Mouse (Mus musculus): Measurements from ENCODE around the gene Prr12. TPM values are rescaled to one million over a fixed set of nuclear protein-coding genes. Genes with fewer than 3 reads are reported as not detected.

Gene Prr12
- polyA plus RNA-seq, 1 experiment from 2014 or later, result 6.8 TPM

DNA sequence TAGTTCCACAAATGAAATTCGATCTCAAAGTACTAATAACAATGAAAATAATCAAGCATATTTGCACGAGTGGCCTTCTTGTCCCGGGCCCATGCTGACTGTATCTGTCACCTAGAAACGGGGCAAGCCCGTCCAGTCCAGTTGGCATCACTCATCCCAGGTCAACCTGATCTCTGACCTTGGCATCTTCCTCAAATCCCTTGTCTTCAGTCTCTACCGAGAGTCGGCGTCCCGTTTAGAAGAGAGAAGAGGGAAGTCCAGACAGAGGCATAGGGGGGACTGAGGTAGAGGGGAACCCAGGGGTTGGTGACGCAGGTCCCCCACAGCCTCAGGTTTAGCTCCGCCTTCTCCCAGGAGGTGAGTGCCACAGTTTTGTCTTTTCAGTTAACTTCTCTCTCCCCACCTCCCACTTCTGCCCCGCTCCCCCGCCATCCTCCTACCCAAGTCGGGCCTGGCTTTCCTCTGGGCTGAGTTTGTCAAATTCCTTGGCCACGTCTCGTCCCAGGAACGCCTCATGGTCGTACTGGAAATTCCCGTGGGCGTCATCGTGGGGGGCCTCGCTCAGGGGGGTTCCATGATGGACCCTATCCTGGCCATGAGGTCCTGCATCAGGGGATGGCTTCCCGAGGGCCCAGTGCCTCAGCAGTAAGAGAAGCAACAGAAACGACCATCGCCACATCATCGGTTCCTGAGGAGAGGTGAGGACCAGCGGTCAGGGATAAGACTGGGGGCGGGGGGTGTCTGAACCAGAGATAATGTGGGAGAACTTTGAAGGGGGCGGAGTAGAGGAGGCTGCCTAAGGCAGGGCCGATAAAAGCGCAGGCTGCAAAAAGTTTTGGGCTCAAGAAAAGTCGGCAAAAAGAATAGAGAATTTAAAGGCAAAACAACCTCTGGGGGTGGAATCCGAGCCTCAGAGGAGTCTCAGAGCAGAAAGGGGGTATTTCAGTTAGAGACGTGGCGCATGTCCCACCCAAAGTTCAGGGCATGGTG is 38.6 kb upstream of the Prr12 start:
- peak; percentile 48; the same call in 1 of the 2 replicates for ATAC-seq (ENCODE audit: extremely low read depth, insufficient number of reproducible peaks, low FRiP score, low TSS enrichment)
- H3K36me3 ChIP-seq, result peaks cover 38% of the 10 kb centered on the region
- H3K27ac ChIP-seq (replicated peaks), result peak overlapping the region; percentile 90
- H3K4me3 ChIP-seq, result peak overlapping the region; percentile 62
- 9% methylated on average over 35 of the region's 35 CpGs for WGBS
- no peaks in the 10 kb centered on the region for H3K27me3 ChIP-seq (replicated peaks)
- peak overlapping the region; percentile 91 for H3K9ac ChIP-seq
- H3K9me3 ChIP-seq, result no peaks in the 10 kb centered on the region
- peak overlapping the region; percentile 71 for H3K4me2 ChIP-seq
- peaks cover 28% of the 10 kb centered on the region for H3K4me1 ChIP-seq

DNA sequence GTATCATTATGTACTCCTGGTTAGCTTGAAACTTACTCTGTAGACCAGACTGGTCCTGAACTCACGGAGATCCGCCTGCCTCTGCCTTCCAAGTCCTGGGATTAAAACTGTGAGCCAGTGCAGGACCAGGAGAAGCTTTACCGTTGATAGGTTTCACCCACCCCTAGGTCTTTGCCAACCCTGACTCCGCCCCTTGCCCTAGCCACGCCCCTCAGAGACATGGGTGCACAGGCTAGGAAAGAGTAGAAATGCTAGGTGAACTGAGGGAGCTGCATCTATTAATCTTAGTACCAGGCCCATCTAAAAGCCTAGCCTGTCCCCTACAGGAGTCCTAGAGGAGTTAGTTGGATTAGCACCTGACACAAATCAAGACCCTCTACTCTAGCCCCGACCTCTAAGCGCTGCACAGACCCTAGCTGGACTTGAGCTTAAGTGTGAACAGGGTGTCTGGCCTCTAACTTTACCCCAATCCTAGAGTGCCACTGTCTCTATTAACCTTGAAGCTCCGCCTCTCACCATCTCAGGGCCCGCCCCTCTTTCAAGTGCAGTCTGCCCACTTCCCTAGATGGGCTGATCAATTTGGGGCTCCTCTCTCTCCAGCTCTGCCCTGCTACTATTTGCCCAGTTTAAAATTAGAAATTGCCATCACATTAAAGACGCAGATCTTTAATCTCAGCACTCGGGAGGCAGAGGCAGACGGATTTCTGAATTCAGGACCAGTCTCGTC is 37.7 kb upstream of the Prr12 start:
- Histone ChIP-seq H3K4me1 (peaks cover 28% of the 10 kb centered on the region), H3K36me3 (peaks cover 47% of the 10 kb centered on the region), H3K9me3 (no peaks in the 10 kb centered on the region), H3K27ac (replicated peaks) (peak overlapping the region; percentile 90), H3K4me2 (peak overlapping the region; percentile 71), H3K9ac (peak overlapping the region; percentile 91), H3K4me3 (peak overlapping the region; percentile 62), H3K27me3 (replicated peaks) (no peaks in the 10 kb centered on the region)
- ATAC-seq (ENCODE audit: extremely low read depth, insufficient number of reproducible peaks, low FRiP score, low TSS enrichment), result no peak
- WGBS, result 74% methylated on average over 13 of the region's 13 CpGs

DNA sequence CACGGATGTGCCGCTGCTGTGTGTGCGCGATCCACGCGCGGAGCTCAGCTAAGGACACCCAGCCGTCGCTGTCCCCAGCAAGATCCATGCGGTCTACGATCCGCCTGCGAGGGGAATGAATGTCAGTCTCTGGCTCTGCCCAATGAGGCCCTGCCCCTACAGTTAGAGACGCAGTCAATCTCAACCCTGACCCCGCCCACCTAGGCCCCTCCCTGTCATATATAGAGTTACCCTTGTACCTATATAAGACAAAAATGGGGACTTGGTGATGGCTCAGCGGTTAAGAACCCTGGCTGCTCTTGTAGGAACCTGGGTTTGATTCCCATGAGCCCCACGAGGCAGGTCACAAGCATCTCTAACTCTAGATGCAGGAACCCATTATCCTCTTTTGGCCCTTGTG is 35.9 kb upstream of the Prr12 start:
- 90% methylated on average over 17 of the region's 17 CpGs for WGBS
- Histone ChIP-seq H3K9me3 (no peaks in the 10 kb centered on the region), H3K36me3 (peaks cover 65% of the 10 kb centered on the region), H3K4me2 (no peak overlapping the region), H3K9ac (no peak overlapping the region), H3K27me3 (replicated peaks) (no peaks in the 10 kb centered on the region), H3K27ac (replicated peaks) (no peak overlapping the region), H3K4me1 (peaks cover 27% of the 10 kb centered on the region), H3K4me3 (no peak overlapping the region)
- no peak for ATAC-seq (ENCODE audit: extremely low read depth, insufficient number of reproducible peaks, low FRiP score, low TSS enrichment)

DNA sequence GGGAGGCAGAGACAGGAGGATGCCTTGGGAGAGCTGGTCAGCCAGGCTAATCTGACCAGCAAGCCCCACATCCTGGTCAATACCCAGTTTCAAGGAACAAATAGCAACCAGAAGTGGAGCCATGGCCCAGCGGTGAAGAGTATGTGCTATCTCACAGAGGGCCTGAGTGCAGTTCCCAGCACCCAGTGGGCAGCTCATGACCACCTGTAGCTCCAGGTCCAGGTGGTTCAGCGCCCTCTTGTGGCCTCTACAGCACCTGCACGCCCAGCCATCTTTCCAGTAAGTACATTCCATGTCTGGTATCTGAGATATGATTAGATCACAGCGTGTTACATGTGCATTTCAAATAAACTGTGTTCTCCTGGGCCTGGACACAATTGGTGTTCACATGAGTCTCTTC is 33.4 kb upstream of the Prr12 start:
- H3K9ac ChIP-seq, result no peak overlapping the region
- WGBS, result 76% methylated on average over 4 of the region's 4 CpGs
- no peak for ATAC-seq (ENCODE audit: extremely low read depth, insufficient number of reproducible peaks, low FRiP score, low TSS enrichment)
- no peaks in the 10 kb centered on the region for H3K9me3 ChIP-seq
- H3K27me3 ChIP-seq (replicated peaks), result no peaks in the 10 kb centered on the region
- H3K4me3 ChIP-seq, result no peak overlapping the region
- H3K4me1 ChIP-seq, result peaks cover 21% of the 10 kb centered on the region
- peaks cover 83% of the 10 kb centered on the region for H3K36me3 ChIP-seq
- no peak overlapping the region for H3K27ac ChIP-seq (replicated peaks)
- no peak overlapping the region for H3K4me2 ChIP-seq

DNA sequence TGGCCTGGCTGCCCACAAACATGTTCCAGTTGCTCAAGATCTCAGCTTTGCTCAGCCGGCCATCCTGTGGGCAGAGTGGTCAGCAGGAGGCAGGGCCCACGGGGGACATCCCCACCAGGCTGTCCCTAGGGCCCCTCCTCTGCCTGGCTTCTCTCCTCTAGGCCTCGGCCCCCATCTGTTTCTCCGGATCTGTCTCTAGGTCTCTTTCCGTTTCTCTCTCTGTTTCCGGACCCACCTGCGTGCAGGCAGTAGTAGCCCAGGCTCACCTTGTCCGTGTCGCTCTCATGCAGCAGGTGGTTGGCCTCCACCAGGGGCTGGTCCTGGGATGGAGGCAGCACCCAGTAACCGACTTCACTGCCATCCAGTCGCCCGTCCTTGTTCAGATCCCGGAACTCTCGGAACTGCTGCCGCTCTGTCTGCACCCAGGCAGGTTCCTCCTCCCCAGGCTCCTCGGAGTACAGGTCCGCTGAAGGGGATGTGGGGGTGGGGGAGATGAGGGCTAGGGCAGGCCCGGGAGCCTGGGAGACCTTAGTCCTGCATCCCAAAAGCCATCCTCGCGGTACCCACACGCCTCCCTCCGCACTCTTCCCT is 30.7 kb upstream of the Prr12 start:
- 80% methylated on average over 22 of the region's 22 CpGs for WGBS
- 0 out of 2 replicates have a peak overlapping the region, but pooled peaks have one; percentile 17 for H3K9ac ChIP-seq

DNA sequence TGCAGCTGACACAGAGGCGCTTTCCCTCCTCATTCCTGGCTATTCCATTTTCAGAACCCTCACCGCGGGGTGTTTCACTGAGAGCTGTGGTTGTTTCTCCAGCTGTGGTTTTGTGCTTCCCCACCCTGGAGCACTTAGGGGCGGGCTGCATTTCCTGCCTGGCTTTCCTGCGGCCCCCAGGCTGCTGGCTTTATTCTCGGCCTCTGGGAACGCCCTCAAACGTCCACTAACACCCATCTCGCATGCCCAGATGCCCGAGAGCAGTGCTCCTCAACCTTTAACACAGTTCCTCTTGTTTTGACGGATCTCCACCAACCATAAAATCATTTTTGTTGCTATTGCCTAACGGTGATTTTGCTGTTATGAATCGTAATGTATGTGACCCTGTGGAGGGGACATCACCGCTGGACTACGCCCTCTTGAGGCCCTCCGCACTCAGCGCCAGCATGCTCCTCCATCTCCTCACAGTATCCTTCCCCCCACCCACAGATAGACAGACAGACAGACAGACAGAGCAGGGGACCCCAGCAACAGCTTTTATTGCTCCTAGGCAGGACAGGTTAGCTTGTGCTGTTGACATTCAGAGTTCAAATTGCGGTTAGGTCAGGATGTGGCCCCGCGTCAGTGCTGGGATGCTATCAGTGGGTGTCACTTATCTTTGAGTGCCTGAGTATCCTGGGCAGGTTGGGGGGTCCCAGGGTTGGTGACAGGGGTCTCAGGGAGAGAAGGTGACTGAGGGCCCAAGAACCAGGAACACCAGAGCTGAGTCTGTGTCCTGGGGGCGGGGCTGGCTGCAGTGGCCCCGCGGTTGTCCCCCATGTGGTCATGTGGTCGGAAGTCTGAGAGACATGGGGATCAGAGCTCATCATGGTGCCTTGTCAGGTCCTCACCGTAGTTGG is 30.0 kb upstream of the Prr12 start:
- H3K4me1 ChIP-seq, result peaks cover 11% of the 10 kb centered on the region; the same call in 1 of the 2 replicates
- H3K27ac ChIP-seq (replicated peaks), result peak overlapping the region; percentile 52
- ATAC-seq (ENCODE audit: extremely low read depth, insufficient number of reproducible peaks, low FRiP score, low TSS enrichment), result no peak; the same call in 1 of the 2 replicates
- H3K27me3 ChIP-seq (replicated peaks), result no peaks in the 10 kb centered on the region
- H3K4me2 ChIP-seq, result peak overlapping the region; percentile 27
- peaks cover 69% of the 10 kb centered on the region for H3K36me3 ChIP-seq
- 0 out of 2 replicates have a peak overlapping the region, but pooled peaks have one; percentile 21 for H3K9ac ChIP-seq
- no peaks in the 10 kb centered on the region for H3K9me3 ChIP-seq
- WGBS, result 57% methylated on average over 25 of the region's 25 CpGs
- no peak overlapping the region for H3K4me3 ChIP-seq

More for the DNA sequence above, 30.7 kb upstream of the Prr12 start:
- Histone ChIP-seq H3K27ac (replicated peaks) (no peak overlapping the region), H3K27me3 (replicated peaks) (no peaks in the 10 kb centered on the region), H3K4me3 (no peak overlapping the region), H3K36me3 (peaks cover 70% of the 10 kb centered on the region), H3K9me3 (no peaks in the 10 kb centered on the region), H3K4me1 (peaks cover 11% of the 10 kb centered on the region; the same call in 1 of the 2 replicates), H3K4me2 (no peak overlapping the region)
- no peak for ATAC-seq (ENCODE audit: extremely low read depth, insufficient number of reproducible peaks, low FRiP score, low TSS enrichment)

DNA sequence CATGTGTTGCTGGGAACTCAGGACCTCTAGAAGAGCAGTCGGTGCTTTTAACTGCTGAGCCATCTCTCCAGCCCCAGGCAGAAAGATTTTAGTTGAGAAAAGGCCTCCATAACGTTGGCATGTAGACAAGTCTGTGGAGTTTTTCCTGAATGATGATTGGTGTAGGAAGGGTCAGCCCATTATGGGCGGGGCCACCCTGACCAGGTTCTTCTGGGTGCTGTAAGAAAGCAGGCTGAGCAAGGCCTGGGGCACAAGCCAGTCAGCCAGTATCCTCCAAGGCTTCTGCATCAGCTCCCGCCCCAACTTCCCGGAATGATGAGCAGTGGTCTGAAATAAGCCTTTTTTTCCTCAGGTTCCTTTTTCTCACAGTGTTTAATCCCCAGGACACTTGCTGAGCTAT is 28.3 kb upstream of the Prr12 start:
- Histone ChIP-seq H3K4me3 (no peak overlapping the region), H3K4me1 (peaks cover 14% of the 10 kb centered on the region), H3K9ac (no peak overlapping the region), H3K27ac (replicated peaks) (no peak overlapping the region), H3K4me2 (no peak overlapping the region), H3K27me3 (replicated peaks) (no peaks in the 10 kb centered on the region), H3K9me3 (no peaks in the 10 kb centered on the region), H3K36me3 (peaks cover 69% of the 10 kb centered on the region)
- 43% methylated on average over 5 of the region's 5 CpGs for WGBS
- ATAC-seq (ENCODE audit: extremely low read depth, insufficient number of reproducible peaks, low FRiP score, low TSS enrichment), result no peak

DNA sequence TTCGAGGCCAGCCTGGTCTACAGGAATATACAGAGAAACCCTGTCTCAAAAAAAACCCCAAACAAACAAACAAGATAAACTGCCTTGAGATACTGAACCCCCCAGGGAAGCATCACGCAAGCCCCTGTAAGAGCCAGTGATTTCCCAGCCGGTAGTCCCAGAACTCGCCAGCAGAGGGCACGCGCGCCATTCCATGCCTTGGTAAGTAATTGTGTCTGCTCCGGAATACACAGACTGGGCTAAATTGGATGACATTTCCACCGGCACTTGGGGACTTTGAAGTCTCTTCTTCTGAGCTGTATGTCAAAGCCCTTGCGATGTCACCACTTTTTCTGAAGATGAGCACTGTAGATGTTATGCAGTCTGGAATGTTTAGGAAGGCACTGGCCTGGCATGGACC is 27.2 kb upstream of the Prr12 start:
- Histone ChIP-seq H3K4me2 (no peak overlapping the region), H3K27me3 (replicated peaks) (no peaks in the 10 kb centered on the region), H3K36me3 (peaks cover 65% of the 10 kb centered on the region), H3K4me3 (no peak overlapping the region), H3K4me1 (peaks cover 26% of the 10 kb centered on the region), H3K27ac (replicated peaks) (no peak overlapping the region), H3K9me3 (no peaks in the 10 kb centered on the region), H3K9ac (0 out of 2 replicates have a peak overlapping the region, but pooled peaks have one; percentile 50)
- ATAC-seq (ENCODE audit: extremely low read depth, insufficient number of reproducible peaks, low FRiP score, low TSS enrichment), result no peak
- 2% methylated on average over 10 of the region's 10 CpGs for WGBS

DNA sequence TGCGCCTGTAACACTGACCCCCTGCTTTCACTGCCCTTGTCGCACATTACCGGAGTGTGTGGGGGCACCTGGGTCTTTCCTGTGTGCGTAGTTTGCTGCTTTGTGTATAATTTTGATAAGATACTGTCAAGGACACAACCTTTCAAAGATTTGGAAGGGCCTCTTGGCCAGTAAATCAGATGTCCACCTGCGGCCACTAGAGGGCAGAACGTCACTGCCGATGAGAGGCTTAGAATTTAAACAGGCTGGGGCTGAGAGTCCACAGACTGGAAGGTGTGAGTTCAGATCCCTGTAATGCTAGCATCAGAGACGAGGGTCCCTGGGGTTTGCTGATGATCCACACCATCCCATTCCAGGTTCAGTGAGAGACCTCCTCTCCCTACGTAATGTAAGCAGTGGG is 25.8 kb upstream of the Prr12 start:
- no peak overlapping the region for H3K4me2 ChIP-seq
- H3K9ac ChIP-seq, result no peak overlapping the region
- peaks cover 31% of the 10 kb centered on the region for H3K4me1 ChIP-seq
- 24% methylated on average over 9 of the region's 9 CpGs for WGBS
- ATAC-seq (ENCODE audit: extremely low read depth, insufficient number of reproducible peaks, low FRiP score, low TSS enrichment), result no peak
- H3K27me3 ChIP-seq (replicated peaks), result no peaks in the 10 kb centered on the region
- H3K27ac ChIP-seq (replicated peaks), result no peak overlapping the region
- no peaks in the 10 kb centered on the region for H3K9me3 ChIP-seq
- no peak overlapping the region for H3K4me3 ChIP-seq
- H3K36me3 ChIP-seq, result peaks cover 65% of the 10 kb centered on the region

DNA sequence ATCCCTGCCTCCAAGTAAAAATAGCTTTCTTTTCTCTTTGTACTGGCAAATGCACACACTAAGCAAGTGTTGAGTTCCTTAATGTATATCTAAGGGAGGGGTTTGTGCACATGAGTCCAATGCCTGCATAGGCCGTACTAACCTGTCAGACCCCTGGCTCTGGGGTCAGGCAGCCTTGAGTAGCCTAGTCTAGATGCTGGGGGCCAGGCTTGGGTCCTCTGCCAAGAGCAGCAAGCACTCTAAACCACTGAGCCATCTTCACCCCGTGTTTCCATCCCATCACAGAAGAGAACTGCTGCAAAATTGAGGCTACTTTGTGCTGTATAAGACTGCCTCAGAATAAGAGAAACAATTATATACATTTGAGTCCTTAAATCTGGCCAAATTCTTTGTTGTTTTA is 25.1 kb upstream of the Prr12 start:
- ATAC-seq (ENCODE audit: extremely low read depth, insufficient number of reproducible peaks, low FRiP score, low TSS enrichment), result no peak
- 82% methylated on average over 2 of the region's 2 CpGs for WGBS
- no peaks in the 10 kb centered on the region for H3K27me3 ChIP-seq (replicated peaks)

More for the DNA sequence above, 25.1 kb upstream of the Prr12 start:
- peaks cover 60% of the 10 kb centered on the region for H3K36me3 ChIP-seq
- no peaks in the 10 kb centered on the region for H3K9me3 ChIP-seq
- H3K27ac ChIP-seq (replicated peaks), result no peak overlapping the region
- H3K4me1 ChIP-seq, result peaks cover 28% of the 10 kb centered on the region
- no peak overlapping the region for H3K4me2 ChIP-seq
- H3K4me3 ChIP-seq, result no peak overlapping the region
- no peak overlapping the region for H3K9ac ChIP-seq
